Mouse (Mus musculus) forebrain, embryonic 16.5 days (tissue): ENCODE data around the gene Fam83f. TPM values are rescaled to one million over a fixed set of nuclear protein-coding genes. Genes with fewer than 3 reads are reported as not detected.

Experiments used
- ATAC-seq: fragments of 200-750 bp; cut with Nextera tagmentation; 2 replicates; pipeline ENCODE4 v1.8.0; 2017; ENCODE audit warnings: mild to moderate bottlenecking, moderate library complexity
- H3K27ac ChIP-seq: fragments of 300-500 bp; sonication (generic); 2 replicates; pipeline ENCODE4 v1.5.1; 2014; ENCODE audit warnings: low read length, control low read depth
- H3K27me3 ChIP-seq: fragments of 300-500 bp; sonication (generic); replicated peaks from 2 replicates; pipeline ENCODE4 v1.6.1; 2014; ENCODE audit warnings: low read length; ENCODE audit not compliant: control insufficient read depth, insufficient read depth
- H3K36me3 ChIP-seq: fragments of 300-500 bp; sonication (generic); 2 replicates; pipeline ENCODE4 v1.6.1; 2014; ENCODE audit not compliant: control insufficient read depth, insufficient read depth
- H3K4me1 ChIP-seq: fragments of 300-500 bp; sonication (generic); replicated peaks from 2 replicates; pipeline ENCODE4 v1.6.1; 2014; ENCODE audit warnings: low read length; ENCODE audit not compliant: control insufficient read depth, insufficient read depth
- H3K4me2 ChIP-seq: fragments of 300-500 bp; sonication (generic); 2 replicates; pipeline ENCODE4 v1.6.1; 2014; ENCODE audit warnings: mild to moderate bottlenecking, low read length, control low read depth
- H3K4me3 ChIP-seq: fragments of 300-500 bp; sonication (generic); replicated peaks from 2 replicates; pipeline ENCODE4 v1.5.1; 2014; ENCODE audit warnings: mild to moderate bottlenecking, low read length, control low read depth
- H3K9ac ChIP-seq: fragments of 300-500 bp; sonication (generic); replicated peaks from 2 replicates; pipeline ENCODE4 v1.6.1; 2014; ENCODE audit warnings: low read depth, low read length, control low read depth
- H3K9me3 ChIP-seq: fragments of 300-500 bp; sonication (generic); 2 replicates; pipeline ENCODE4 v1.6.1; 2016; ENCODE audit warnings: low read length; ENCODE audit not compliant: control insufficient read depth
- WGBS: fragments of 180-500 bp; shearing (Covaris S2); extraction: QIAGEN DNeasy Blood & Tissue Kit; methylation state at CpG from one replicate; pipeline ENCODE4 v1.1.7; 2014; 5-methylcytosine and 5-hydroxymethylcytosine counted together
- polyA plus RNA-seq: library from polyadenylated mRNA; unstranded; fragments of >200 nt; fragmentation: Nextera tagmentation; extraction: Ambion mirVana; gene quantifications from 2 replicates; pipeline ENCODE4 v1.2.1, GENCODE M21; 2015

The Fam83f gene
- polyA plus RNA-seq, 1 experiment from 2014 or later = not detected

DNA sequence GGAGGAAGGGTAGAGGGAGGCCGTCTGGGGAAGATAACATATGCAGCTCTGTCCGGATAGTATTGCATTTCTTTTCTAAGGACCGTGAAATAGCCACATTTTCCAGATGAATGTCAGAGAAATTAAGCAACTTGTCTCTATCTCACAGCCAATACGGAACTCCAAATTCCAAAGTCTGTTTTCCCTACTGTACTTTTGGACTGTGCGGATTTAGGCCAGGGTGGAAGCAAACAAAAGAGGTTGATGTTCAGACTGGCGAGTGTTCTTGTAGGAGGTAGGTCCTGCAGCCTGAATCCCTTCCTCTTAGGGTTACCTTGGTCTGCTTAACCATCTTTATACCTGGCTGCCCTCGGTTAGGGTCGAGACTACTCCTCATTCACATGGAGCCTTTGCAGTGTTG, 10.7 kb downstream of the Fam83f start:
- Histone ChIP-seq H3K4me3 (no peak overlapping the region), H3K4me2 (no peak overlapping the region), H3K27me3 (no peaks in the 10 kb centered on the region), H3K9ac (no peak overlapping the region), H3K4me1 (peaks cover 26% of the 10 kb centered on the region), H3K36me3 (no peaks in the 10 kb centered on the region), H3K27ac (no peak overlapping the region), H3K9me3 (no peaks in the 10 kb centered on the region)
- WGBS = 89% methylated on average over 8 of the region's 8 CpGs
- no peak for ATAC-seq

- Histone ChIP-seq H3K36me3 (no peaks in the 10 kb centered on the region), H3K9ac (no peak overlapping the region), H3K4me3 (no peak overlapping the region), H3K27me3 (no peaks in the 10 kb centered on the region), H3K4me2 (no peak overlapping the region), H3K9me3 (no peaks in the 10 kb centered on the region), H3K4me1 (peaks cover 26% of the 10 kb centered on the region), H3K27ac (no peak overlapping the region)
- no peak for ATAC-seq
- 91% methylated on average over 6 of the region's 6 CpGs for WGBS
Observed at GRCm38 (mm10) chr15:80683151-80683550, 11.5 kb downstream of the Fam83f start.

GRCm38 (mm10) chr15:80683990-80684389, 12.3 kb downstream of the Fam83f start:
- Histone ChIP-seq H3K4me3 (no peak overlapping the region), H3K9ac (no peak overlapping the region), H3K36me3 (no peaks in the 10 kb centered on the region), H3K27me3 (no peaks in the 10 kb centered on the region), H3K4me2 (no peak overlapping the region), H3K4me1 (peaks cover 22% of the 10 kb centered on the region), H3K9me3 (no peaks in the 10 kb centered on the region), H3K27ac (no peak overlapping the region)
- ATAC-seq = no peak
- 47% methylated on average over 3 of the region's 3 CpGs for WGBS

DNA sequence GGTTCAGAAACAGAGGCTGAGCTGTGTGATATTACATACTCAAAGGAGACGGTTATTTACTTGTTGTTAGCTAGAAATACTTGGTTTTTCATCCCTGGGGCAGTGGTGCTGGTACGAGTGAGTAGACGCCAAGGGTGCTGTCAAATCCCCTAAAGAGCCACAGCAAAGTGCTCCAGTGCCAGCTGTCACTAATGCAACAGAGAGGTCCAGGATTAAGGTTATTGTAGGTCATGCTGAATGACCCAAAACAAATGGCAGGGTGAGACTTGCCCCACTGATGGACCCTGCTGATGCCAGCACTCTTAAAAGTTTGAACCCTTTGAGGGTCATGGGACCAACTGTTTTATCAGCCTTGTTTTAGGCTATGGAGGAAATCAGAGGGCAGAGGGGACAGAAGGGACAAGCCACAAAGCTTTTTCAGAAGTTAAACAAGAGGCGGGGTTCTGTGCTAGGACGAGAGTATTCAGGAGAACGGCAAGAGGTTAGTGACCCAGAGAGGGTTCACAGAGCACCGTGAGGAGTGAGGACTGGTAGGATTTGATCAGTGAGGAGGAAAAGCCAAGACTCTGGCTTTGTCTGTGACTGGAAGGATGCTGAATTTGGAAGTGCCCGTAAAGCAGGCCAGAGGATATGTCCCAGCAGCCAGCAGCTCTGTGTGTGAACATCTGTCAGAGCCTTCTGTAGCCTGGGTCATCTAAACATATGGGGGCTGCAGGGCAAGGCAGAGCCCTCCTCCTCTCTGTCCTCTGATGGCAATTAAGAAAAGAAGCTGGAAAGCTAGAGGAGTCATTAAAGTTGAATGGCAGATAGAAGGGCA, 13.3 kb downstream of the Fam83f start:
- Histone ChIP-seq H3K9me3 (no peaks in the 10 kb centered on the region), H3K36me3 (no peaks in the 10 kb centered on the region), H3K4me3 (no peak overlapping the region), H3K27me3 (no peaks in the 10 kb centered on the region), H3K27ac (no peak overlapping the region), H3K9ac (no peak overlapping the region), H3K4me1 (peaks cover 14% of the 10 kb centered on the region), H3K4me2 (no peak overlapping the region)
- ATAC-seq = no peak
- 23% methylated on average over 8 of the region's 8 CpGs for WGBS

GRCm38 (mm10) chr15:80685603-80685895, 13.9 kb downstream of the Fam83f start:
- H3K27ac ChIP-seq = no peak overlapping the region
- H3K4me1 ChIP-seq = peaks cover 13% of the 10 kb centered on the region
- no peaks in the 10 kb centered on the region for H3K9me3 ChIP-seq
- H3K9ac ChIP-seq = no peak overlapping the region
- H3K27me3 ChIP-seq = no peaks in the 10 kb centered on the region
- H3K36me3 ChIP-seq = no peaks in the 10 kb centered on the region
- H3K4me3 ChIP-seq = no peak overlapping the region
- ATAC-seq = no peak
- 39% methylated on average over 7 of the region's 7 CpGs for WGBS
- H3K4me2 ChIP-seq = no peak overlapping the region

- H3K4me3 ChIP-seq = no peak overlapping the region
- H3K4me2 ChIP-seq = no peak overlapping the region
- H3K27me3 ChIP-seq = no peaks in the 10 kb centered on the region
- ATAC-seq = no peak
- WGBS = 70% methylated on average over 7 of the region's 7 CpGs
- H3K27ac ChIP-seq = no peak overlapping the region
- no peak overlapping the region for H3K9ac ChIP-seq
- H3K9me3 ChIP-seq = no peaks in the 10 kb centered on the region
- H3K4me1 ChIP-seq = peaks cover 17% of the 10 kb centered on the region
- no peaks in the 10 kb centered on the region for H3K36me3 ChIP-seq
Observed at GRCm38 (mm10) chr15:80688536-80688935, 16.9 kb downstream of the Fam83f start.

- H3K9ac ChIP-seq = no peak overlapping the region
- peaks cover 11% of the 10 kb centered on the region for H3K4me1 ChIP-seq
- no peaks in the 10 kb centered on the region for H3K27me3 ChIP-seq
- H3K27ac ChIP-seq = no peak overlapping the region
- ATAC-seq = peak; percentile 33; the same call in 1 of the 2 replicates
- no peaks in the 10 kb centered on the region for H3K36me3 ChIP-seq
- no peaks in the 10 kb centered on the region for H3K9me3 ChIP-seq
- WGBS = 20% methylated on average over 3 of the region's 3 CpGs
- no peak overlapping the region for H3K4me2 ChIP-seq
- no peak overlapping the region for H3K4me3 ChIP-seq
Observed at GRCm38 (mm10) chr15:80693492-80693891, 21.8 kb downstream of the Fam83f start.

DNA sequence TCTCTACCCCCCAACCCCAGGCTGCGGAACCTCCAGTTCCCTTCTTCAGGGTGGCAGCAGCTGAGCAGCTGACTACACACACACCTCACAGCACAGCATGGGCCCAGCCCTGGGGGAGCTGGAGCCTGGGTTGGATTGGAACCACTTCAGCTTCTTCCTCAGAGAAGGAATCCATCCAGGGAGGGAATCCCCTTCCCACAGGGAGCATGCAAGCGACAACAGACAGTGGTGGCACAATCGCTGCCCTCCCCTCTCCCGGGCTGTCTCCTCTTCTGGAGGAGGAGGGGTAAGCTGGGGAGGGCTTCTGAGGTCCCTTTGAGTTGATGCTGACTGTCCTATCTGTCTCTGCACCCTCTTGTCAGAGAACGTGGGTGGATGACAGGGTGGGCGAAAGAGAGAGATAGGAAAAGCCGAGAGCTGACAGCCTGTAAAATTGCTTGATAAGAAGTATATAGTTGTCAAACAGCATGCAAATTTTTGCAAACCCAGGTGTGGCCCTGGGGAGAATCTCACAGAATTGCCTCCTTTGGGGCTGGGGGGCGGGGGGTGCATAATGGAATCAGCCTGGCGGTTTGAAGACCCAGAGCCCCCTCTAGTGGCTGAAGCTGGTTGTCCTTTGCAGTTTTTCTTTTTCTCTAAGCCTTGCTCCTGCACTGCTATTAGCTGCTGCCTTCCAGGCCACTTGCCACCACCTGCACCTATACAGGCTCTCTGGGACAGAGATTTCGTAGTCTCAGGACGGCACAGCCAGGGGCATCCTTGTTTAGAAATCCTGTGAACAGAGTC, 22.7 kb downstream of the Fam83f start:
- Histone ChIP-seq H3K27ac (no peak overlapping the region), H3K4me3 (no peak overlapping the region), H3K9ac (no peak overlapping the region), H3K27me3 (no peaks in the 10 kb centered on the region), H3K9me3 (no peaks in the 10 kb centered on the region), H3K4me1 (peaks cover 11% of the 10 kb centered on the region), H3K36me3 (no peaks in the 10 kb centered on the region), H3K4me2 (peak overlapping the region; percentile 25)
- ATAC-seq = peak; percentile 58
- 27% methylated on average over 11 of the region's 11 CpGs for WGBS

DNA sequence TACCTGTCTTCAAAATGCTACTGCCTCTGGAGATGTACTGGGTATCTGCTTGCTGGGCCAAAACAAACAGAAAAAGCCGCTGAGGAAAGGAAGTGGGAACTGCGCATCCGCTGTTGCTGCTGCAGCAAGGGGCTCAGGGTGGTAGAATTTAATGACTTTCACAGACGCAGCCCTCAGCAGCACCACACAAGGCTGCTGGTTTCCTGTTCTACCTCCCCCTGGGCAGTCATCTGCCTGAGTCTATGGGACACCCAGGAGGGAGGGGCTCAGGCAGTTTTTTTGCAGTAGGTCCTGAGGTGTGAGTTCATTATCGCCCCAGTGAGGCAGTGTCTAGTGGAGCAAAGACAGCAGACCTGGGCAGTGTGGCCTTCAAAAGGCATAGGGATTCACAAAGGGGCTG, 25.9 kb downstream of the Fam83f start:
- Histone ChIP-seq H3K9me3 (no peaks in the 10 kb centered on the region), H3K4me1 (peaks cover 11% of the 10 kb centered on the region), H3K4me2 (no peak overlapping the region), H3K27ac (no peak overlapping the region), H3K4me3 (no peak overlapping the region), H3K36me3 (no peaks in the 10 kb centered on the region), H3K27me3 (no peaks in the 10 kb centered on the region), H3K9ac (no peak overlapping the region)
- ATAC-seq = no peak
- 69% methylated on average over 5 of the region's 5 CpGs for WGBS
